Mouse (Mus musculus) small intestine, adult 2 months (tissue): ENCODE data around the gene Actl11.

ENCODE experiments used
- CTCF ChIP-seq: fragments of 200-500 bp; IDR thresholded peaks from 2 replicates; pipeline ENCODE4 v1.5.1; 2012; ENCODE audit warnings: low read depth, mild to moderate bottlenecking, control low read depth, inconsistent platforms, low read length, moderate library complexity, mixed read lengths; ENCODE audit not compliant: insufficient replicate concordance, insufficient read length; ENCODE audit errors: extremely low read depth
- POLR2A ChIP-seq: fragments of 200-500 bp; IDR thresholded peaks from 2 replicates; pipeline ENCODE4 v1.6.1; 2012; ENCODE audit warnings: low read depth, mild to moderate bottlenecking, control low read depth, inconsistent platforms, low read length, moderate library complexity

DNA sequence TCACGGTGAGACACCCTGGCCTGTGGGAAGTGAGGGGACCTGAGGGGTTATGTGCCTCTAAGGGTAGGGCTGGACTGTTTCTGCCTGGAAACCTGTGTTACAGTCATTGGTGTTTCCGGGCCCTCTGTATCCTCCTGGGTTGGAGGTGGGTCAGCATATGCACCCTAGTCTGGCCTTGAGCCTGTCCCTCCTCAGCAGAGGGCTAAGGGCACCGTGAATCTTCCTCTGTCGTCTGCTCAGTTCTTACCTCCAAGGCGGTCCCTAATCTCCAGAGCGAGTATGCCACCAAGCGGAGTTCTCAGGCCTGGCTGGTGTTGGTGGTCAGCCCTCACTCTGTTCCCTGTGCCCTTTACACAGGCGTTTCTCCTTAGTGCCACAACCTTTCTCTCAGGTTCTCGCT lies 34.6 kb downstream of the Actl11 start:
- TF ChIP-seq CTCF, result no peak
- no peak for TF ChIP-seq POLR2A
